In genomic region chr7:84018291-84019266, GRCm38 (mm10) we compare ENCODE assay signal across 8 mouse cellular contexts.
A peak's percentile ranks its signal among the peaks of the same experiment; 100 is the strongest.
DNase-seq lines count a peak whose midpoint lies in the region; ATAC-seq lines count a peak whose summit lies in the region.

No protein-coding gene starts in this region.

- no peaks in the 10 kb centered on the region for H3K9me3 ChIP-seq in heart, embryonic 11.5 days (replicated peaks; ENCODE audit: control insufficient read depth, low read length)
- no peaks in the 10 kb centered on the region for H3K9me3 ChIP-seq in kidney, embryonic 16.5 days (ENCODE audit: low read length)
- H3K9me3 ChIP-seq in stomach, embryonic 14.5 days (ENCODE audit: control insufficient read depth, low read depth, low read length) = no peaks in the 10 kb centered on the region

- H3K4me1 ChIP-seq in heart, embryonic 11.5 days (ENCODE audit: control insufficient read depth, insufficient read depth, low read length) = no peaks in the 10 kb centered on the region
- peaks cover 18% of the 10 kb centered on the region for H3K4me1 ChIP-seq in kidney, embryonic 16.5 days (ENCODE audit: insufficient read depth, low read length)
- H3K4me1 ChIP-seq in stomach, embryonic 14.5 days (ENCODE audit: control insufficient read depth, insufficient read depth, low read length) = peaks cover 9% of the 10 kb centered on the region; the same call in 1 of the 2 replicates

- no peak overlapping the region for H3K27ac ChIP-seq in heart, embryonic 11.5 days (ENCODE audit: low read depth, low read length)
- peak overlapping the region; percentile 70 for H3K27ac ChIP-seq in kidney, embryonic 16.5 days (ENCODE audit: low read length)
- no peak overlapping the region for H3K27ac ChIP-seq in stomach, embryonic 14.5 days (ENCODE audit: low read length)

- H3K36me3 ChIP-seq in heart, embryonic 11.5 days (ENCODE audit: control insufficient read depth, insufficient read depth, low read length) = no peaks in the 10 kb centered on the region
- no peaks in the 10 kb centered on the region for H3K36me3 ChIP-seq in kidney, embryonic 16.5 days (ENCODE audit: insufficient read depth, low read length)
- no peaks in the 10 kb centered on the region for H3K36me3 ChIP-seq in stomach, embryonic 14.5 days (ENCODE audit: control insufficient read depth, insufficient read depth, low read length)

- intact Hi-C loops in gastrocnemius, postnatal 36 days (cut with DNase I) = no loop called here

- DNase-seq in heart, adult 18-20 months = peak; percentile 80 to 86
- DNase-seq in gastrocnemius, postnatal 36 days = peak; percentile 28 to 35
- no peak for DNase-seq in spleen, postnatal 4 days (ENCODE audit: low spot score in 2 of 2)
- no peak for DNase-seq in layer of hippocampus, adult 9-10 months (ENCODE audit: low spot score)
- no peak for DNase-seq in right cerebral cortex, adult 18-20 months

- ATAC-seq in heart, embryonic 11.5 days (replicated peaks; ENCODE audit: insufficient number of reproducible peaks, low FRiP score, low TSS enrichment) = no peak
- ATAC-seq in kidney, embryonic 16.5 days (ENCODE audit: low FRiP score, low TSS enrichment) = peak; percentile 82
- ATAC-seq in stomach, embryonic 14.5 days (ENCODE audit: insufficient number of reproducible peaks, insufficient read depth, low FRiP score, low read depth) = peak; percentile 24; the same call in 1 of the 2 replicates

- H3K4me2 ChIP-seq in heart, embryonic 11.5 days = no peak overlapping the region
- no peak overlapping the region for H3K4me2 ChIP-seq in kidney, embryonic 16.5 days (replicated peaks; ENCODE audit: low read depth, low read length)
- H3K4me2 ChIP-seq in stomach, embryonic 14.5 days (replicated peaks; ENCODE audit: low read depth, low read length) = no peak overlapping the region

- no peak overlapping the region for H3K9ac ChIP-seq in heart, embryonic 11.5 days (ENCODE audit: low read depth, low read length)
- no peak overlapping the region for H3K9ac ChIP-seq in kidney, embryonic 16.5 days (replicated peaks; ENCODE audit: low read length)
- H3K9ac ChIP-seq in stomach, embryonic 14.5 days (replicated peaks; ENCODE audit: low read depth, low read length) = no peak overlapping the region

- no peaks in the 10 kb centered on the region for H3K27me3 ChIP-seq in heart, embryonic 11.5 days (ENCODE audit: control insufficient read depth, insufficient read depth, low read length)
- no peaks in the 10 kb centered on the region for H3K27me3 ChIP-seq in kidney, embryonic 16.5 days (ENCODE audit: insufficient read depth, low read length)
- no peaks in the 10 kb centered on the region for H3K27me3 ChIP-seq in stomach, embryonic 14.5 days (ENCODE audit: control insufficient read depth, insufficient read depth, low read length)

- 63% methylated on average over 5 of the region's 5 CpGs for WGBS in heart, embryonic 11.5 days (ENCODE audit: insufficient replicate concordance)
- WGBS in kidney, embryonic 16.5 days = 53% methylated on average over 5 of the region's 5 CpGs
- 64% methylated on average over 5 of the region's 5 CpGs for WGBS in stomach, embryonic 14.5 days

- H3K4me3 ChIP-seq in heart, embryonic 11.5 days (ENCODE audit: low read depth, low read length) = no peak overlapping the region
- no peak overlapping the region for H3K4me3 ChIP-seq in kidney, embryonic 16.5 days (ENCODE audit: low read length)
- H3K4me3 ChIP-seq in stomach, embryonic 14.5 days (ENCODE audit: low read depth, low read length) = no peak overlapping the region

Comparison
In these comparisons a context has a peak if more than half of its experiments do, and no peak if none do; other contexts are left out.
1. DNase-seq: peak in heart, adult 18-20 months (2 of 2) and gastrocnemius, postnatal 36 days (2 of 2); none in spleen, postnatal 4 days (0 of 2), layer of hippocampus, adult 9-10 months (single experiment) and right cerebral cortex, adult 18-20 months (single experiment).